Mouse (Mus musculus) embryonic fibroblast, embryonic 13.5 days (primary cell): ENCODE data around the gene Eif4h.

Experiments used
- CTCF ChIP-seq: IDR thresholded peaks from 2 replicates; pipeline ENCODE4 v1.5.1; 2011; ENCODE audit warnings: mild to moderate bottlenecking, control low read depth, low read length, moderate library complexity, borderline replicate concordance; ENCODE audit not compliant: insufficient read depth
- POLR2A ChIP-seq: IDR thresholded peaks from 2 replicates; pipeline ENCODE4 v1.6.1; 2011; ENCODE audit warnings: low read depth, mild to moderate bottlenecking, control low read depth, low read length, moderate library complexity

DNA sequence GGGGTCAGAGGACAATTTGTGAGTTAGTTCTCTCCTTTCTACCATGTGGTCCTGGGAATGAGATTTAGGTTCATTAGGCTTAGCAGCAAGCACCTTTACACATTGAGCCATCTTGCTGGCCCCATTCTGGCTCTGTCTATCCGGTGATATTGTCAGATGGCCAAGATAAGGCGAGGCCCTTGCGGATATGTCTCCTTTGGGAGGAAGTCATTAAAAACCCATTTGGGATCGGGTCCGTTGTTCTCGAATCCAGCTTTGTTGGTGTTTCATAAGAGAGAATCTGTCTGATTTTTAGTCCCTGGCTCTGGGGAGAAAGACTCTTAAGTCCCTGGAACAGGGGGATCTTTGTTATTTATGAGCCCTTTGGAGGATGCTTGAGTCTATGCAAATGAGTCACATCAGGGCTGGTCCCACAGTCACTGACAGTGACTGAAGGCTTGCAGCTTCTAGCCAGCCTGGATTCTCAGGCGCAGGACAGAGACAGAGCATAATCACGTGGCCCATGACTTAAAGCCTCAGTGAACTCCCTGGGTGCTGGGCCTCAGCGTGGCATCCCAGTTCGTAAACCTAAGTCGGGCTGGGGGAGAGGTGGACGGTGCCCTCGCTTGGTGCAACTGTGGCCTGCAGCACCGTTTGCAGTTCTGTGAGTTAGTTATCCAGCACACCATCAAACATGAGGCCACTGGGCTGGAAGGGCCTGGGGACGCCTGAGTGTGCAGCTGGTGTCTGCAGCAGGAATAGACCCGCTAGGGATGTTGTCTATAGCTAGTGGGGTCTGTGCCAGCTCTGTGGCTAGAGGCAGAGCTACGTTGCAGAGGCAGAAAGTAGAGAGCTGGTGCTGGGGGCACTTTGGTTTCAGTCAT, 32.3 kb upstream of the Eif4h start:
- TF ChIP-seq CTCF (no peak), POLR2A (no peak)
